Mouse (Mus musculus) megakaryocyte, embryonic 14.5 days (primary cell): Measurements from ENCODE around the gene Cfl2. TPM values are rescaled to one million over a fixed set of nuclear protein-coding genes. Genes with fewer than 3 reads are reported as not detected.
A peak's percentile ranks its signal among the peaks of the same experiment; 100 is the strongest.
"Not testable (repeated sequence)": the region's sequence is repeated elsewhere in the genome, so short reads cannot be mapped to it uniquely, and the experiment has no call there.

Experiments
- H3K27me3 ChIP-seq: replicated peaks from 2 replicates; pipeline ENCODE3; 2012; ENCODE audit warnings: inconsistent platforms
- H3K36me3 ChIP-seq: replicated peaks from 2 replicates; pipeline ENCODE3; 2012; ENCODE audit warnings: low read length, inconsistent platforms, mixed read lengths
- H3K4me1 ChIP-seq: 2 replicates; pipeline ENCODE4 v1.6.1; 2012; ENCODE audit warnings: inconsistent platforms
- H3K4me3 ChIP-seq: replicated peaks from 2 replicates; pipeline ENCODE3; 2012; ENCODE audit warnings: moderate library complexity, mild to moderate bottlenecking, inconsistent platforms
- H3K9me3 ChIP-seq: 2 replicates; pipeline ENCODE4 v1.6.1; 2012; ENCODE audit warnings: inconsistent platforms
- FLI1 ChIP-seq: IDR thresholded peaks from 2 replicates; pipeline ENCODE4 v1.6.1; 2012; ENCODE audit warnings: low read length, inconsistent platforms, mixed read lengths
- GATA1 ChIP-seq: IDR thresholded peaks from 3 replicates; pipeline ENCODE4 v1.6.1; 2012; ENCODE audit warnings: mixed read lengths, low read length, inconsistent platforms, borderline replicate concordance
- polyA plus RNA-seq: library from polyadenylated mRNA; stranded (reverse); fragments of >175 nt; gene quantifications from 2 replicates; pipeline ENCODE4 v1.2.3, GENCODE M21; 2012; ENCODE audit warnings: low replicate concordance; ENCODE audit not compliant: insufficient read depth

The Cfl2 gene
- polyA plus RNA-seq: 2.3 TPM in 1 of 2 replicates, not detected in the other

GRCm38 (mm10) chr12:54862606-54863535 lies at the start of gene Cfl2:
Cfl2 (minus strand) TSS chr12:54862877.
- H3K9me3 ChIP-seq: peaks cover 8% of the 10 kb centered on the region
- no peak for TF ChIP-seq GATA1
- TF ChIP-seq FLI1: no peak
- H3K4me3 ChIP-seq: peak within 1 kb of the TSS; percentile 95
- H3K36me3 ChIP-seq: peaks cover 35% of the 10 kb centered on the region
- H3K27me3 ChIP-seq: no peaks in the 10 kb centered on the region
- H3K4me1 ChIP-seq: peaks cover 17% of the 10 kb centered on the region

DNA sequence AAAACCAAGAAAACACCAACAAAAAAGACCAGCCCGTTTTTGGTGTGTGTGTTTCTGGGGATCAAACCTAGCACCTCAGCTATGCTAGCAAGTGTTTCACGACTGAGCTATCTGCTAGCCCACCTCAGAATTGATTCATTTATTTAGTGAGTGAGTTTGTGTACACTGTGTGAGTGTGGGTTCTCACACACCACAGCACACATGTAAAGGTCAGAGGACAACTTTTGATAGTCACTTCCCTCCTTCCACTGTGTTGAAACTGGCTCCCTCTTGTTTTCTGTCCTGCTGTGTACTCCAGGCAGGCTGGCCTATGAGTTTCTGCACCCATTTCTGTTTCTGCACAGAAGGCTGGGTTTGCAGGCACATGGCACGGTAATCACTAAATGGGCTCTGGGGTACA lies 47.7 kb upstream of the Cfl2 start:
- no peak overlapping the region for H3K4me3 ChIP-seq
- H3K27me3 ChIP-seq: no peaks in the 10 kb centered on the region
- no peaks in the 10 kb centered on the region for H3K9me3 ChIP-seq
- peaks cover 4% of the 10 kb centered on the region; the same call in 1 of the 2 replicates for H3K4me1 ChIP-seq
- peaks cover 96% of the 10 kb centered on the region for H3K36me3 ChIP-seq
- no peak for TF ChIP-seq FLI1
- TF ChIP-seq GATA1: no peak

DNA sequence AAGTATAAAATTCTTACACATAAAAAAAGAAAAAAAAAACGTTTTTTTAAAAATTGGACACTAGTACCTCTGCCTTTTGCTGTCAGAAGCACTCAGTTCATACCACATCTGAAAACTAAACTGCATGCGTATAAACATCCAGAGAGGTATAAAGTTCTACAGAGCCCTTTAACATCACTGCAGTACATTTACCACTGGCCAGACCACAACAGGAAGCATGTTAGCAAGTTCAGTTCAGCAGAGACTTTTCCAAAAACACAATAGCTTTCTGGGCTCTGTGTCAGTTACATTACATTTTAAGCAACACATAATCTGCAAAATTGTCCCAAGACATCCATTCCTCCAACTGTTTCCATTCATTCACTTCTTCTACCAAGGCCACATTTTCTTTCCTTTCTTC lies 29.9 kb upstream of the Cfl2 start:
- peaks cover 54% of the 10 kb centered on the region for H3K36me3 ChIP-seq
- H3K4me3 ChIP-seq, H3K27me3 ChIP-seq, H3K9me3 ChIP-seq, H3K4me1 ChIP-seq: not testable (repeated sequence)

DNA sequence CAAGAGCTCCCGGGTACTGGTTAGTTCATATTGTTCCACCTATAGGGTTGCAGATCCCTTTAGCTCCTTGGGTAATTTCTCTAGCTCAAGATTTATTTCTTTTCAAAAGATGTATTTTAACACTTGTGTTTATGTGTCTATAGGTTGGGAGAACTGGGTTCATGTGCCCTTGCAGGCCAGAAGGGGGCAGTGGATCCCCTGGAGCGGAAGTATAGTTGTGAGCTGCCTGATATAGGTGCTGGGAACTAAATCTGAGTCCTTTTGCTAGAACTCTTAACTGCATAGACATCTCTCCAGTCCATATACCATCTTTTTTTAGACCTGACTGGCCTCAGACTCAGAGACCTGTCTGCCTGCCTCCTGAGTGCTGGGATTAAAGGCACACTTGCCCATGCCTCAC lies 27.7 kb upstream of the Cfl2 start:
- peaks cover 4% of the 10 kb centered on the region; the same call in 1 of the 2 replicates for H3K4me1 ChIP-seq
- peaks cover 36% of the 10 kb centered on the region for H3K36me3 ChIP-seq
- H3K4me3 ChIP-seq: no peak overlapping the region
- no peaks in the 10 kb centered on the region for H3K27me3 ChIP-seq
- 0 out of 2 replicates have a peak, but pooled peaks cover 3% of the 10 kb centered on the region for H3K9me3 ChIP-seq
- TF ChIP-seq FLI1 (no peak), GATA1 (no peak)

DNA sequence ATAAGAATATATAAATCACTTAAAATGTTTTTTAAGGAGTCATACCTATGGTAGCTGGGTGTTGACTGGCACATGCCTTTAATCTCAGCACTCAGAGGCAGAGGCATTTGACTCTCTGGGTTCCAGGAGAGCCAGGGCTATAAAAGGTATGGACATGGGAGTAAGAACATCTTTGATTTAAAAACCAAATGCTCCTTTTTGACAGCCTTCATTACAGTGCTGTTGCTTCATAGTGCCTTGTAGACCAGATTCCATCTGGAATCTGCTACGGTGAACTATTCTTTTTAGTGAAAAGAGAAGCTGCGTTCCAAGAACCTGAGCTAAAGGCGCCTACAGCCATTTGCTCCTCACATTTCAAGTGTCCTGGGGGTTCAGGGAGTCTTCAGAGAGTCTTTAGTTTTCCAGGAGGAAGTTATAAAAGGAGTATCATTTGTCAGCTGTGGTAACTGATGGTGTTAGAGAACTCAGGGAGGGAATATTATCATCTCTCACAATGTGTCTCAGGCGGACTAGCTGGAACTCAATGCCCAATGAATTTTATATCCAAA lies 25.0 kb upstream of the Cfl2 start:
- H3K4me1 ChIP-seq: no peaks in the 10 kb centered on the region
- H3K4me3 ChIP-seq: no peak overlapping the region
- no peak for TF ChIP-seq FLI1
- TF ChIP-seq GATA1: no peak
- peaks cover 12% of the 10 kb centered on the region for H3K9me3 ChIP-seq
- peaks cover 20% of the 10 kb centered on the region for H3K36me3 ChIP-seq
- H3K27me3 ChIP-seq: peaks cover 2% of the 10 kb centered on the region

GRCm38 (mm10) chr12:54879630-54880029 lies 17.0 kb upstream of the Cfl2 start:
- H3K4me3 ChIP-seq: peak overlapping the region; percentile 33
- peaks cover 9% of the 10 kb centered on the region for H3K9me3 ChIP-seq
- no peaks in the 10 kb centered on the region for H3K36me3 ChIP-seq
- peaks cover 20% of the 10 kb centered on the region for H3K4me1 ChIP-seq
- TF ChIP-seq FLI1 (no peak), GATA1 (no peak)
- H3K27me3 ChIP-seq: peaks cover 2% of the 10 kb centered on the region

DNA sequence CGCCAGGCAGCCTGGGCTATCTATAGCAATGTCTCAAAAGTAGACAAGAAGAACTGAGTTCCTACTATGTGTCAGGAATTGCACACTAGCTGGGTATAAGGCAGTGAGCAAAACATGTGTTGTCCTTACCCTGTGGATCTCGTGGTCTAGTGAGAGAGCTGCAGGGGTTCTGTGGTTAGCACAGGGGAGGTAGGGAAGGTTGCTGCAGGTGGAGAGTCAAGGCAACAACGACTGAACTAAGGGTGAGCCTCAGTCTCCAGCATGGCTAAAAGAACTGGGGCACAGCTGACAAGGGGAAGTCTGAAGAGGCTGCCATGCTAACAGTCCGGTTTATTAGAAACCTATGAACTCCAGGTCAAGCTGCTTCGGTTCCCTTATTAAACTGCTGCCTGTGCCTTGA lies 16.5 kb upstream of the Cfl2 start:
- Histone ChIP-seq H3K4me1 (peaks cover 20% of the 10 kb centered on the region), H3K9me3 (peaks cover 6% of the 10 kb centered on the region), H3K4me3 (no peak overlapping the region), H3K36me3 (no peaks in the 10 kb centered on the region), H3K27me3 (no peaks in the 10 kb centered on the region)
- no peak for TF ChIP-seq GATA1
- TF ChIP-seq FLI1: no peak

DNA sequence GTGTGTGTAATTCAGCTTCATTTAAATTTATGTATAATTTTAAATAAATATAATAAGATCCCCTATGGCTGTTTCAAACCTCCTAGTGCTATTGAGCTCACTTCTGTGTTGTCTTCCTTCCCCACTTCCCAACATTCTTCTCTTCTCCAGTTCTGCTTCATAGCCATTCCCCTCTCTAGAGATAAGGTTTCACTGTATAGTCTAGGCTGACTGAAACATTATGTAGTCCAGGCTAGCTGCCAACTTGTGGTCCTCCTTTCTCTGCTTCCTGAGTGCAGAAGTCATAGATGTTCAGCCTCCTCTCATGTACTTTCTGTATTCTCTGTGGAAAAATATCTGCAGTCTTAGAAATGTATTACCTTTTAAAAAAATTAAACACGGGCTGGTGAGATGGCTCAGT lies 15.2 kb upstream of the Cfl2 start:
- TF ChIP-seq FLI1 (no peak), GATA1 (no peak)
- Histone ChIP-seq H3K27me3 (no peaks in the 10 kb centered on the region), H3K4me3 (no peak overlapping the region), H3K36me3 (no peaks in the 10 kb centered on the region), H3K4me1 (peaks cover 20% of the 10 kb centered on the region), H3K9me3 (peaks cover 3% of the 10 kb centered on the region)

DNA sequence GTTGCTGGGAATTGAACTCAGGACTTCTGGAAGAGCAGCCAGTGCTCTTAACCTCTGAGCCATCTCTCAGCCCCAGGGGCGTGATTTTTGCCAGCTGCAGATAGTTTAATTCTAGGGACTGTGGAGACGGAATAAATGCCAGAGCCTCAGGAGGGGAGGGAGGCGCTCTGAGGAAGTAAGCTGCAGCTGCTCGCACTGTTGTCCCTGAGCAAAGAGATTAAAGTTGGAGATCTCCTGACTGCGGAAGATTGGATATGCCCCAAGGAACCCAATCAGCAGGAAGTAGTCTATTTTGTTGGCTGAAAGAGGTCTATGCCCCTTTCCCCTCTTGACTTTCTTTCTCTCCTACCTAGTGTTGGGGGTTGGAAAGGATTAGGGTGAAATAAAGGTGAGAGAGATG lies 14.2 kb upstream of the Cfl2 start:
- peaks cover 20% of the 10 kb centered on the region for H3K4me1 ChIP-seq
- no peak overlapping the region for H3K4me3 ChIP-seq
- H3K36me3 ChIP-seq: no peaks in the 10 kb centered on the region
- no peaks in the 10 kb centered on the region for H3K27me3 ChIP-seq
- no peaks in the 10 kb centered on the region for H3K9me3 ChIP-seq
- no peak for TF ChIP-seq GATA1
- TF ChIP-seq FLI1: no peak

DNA sequence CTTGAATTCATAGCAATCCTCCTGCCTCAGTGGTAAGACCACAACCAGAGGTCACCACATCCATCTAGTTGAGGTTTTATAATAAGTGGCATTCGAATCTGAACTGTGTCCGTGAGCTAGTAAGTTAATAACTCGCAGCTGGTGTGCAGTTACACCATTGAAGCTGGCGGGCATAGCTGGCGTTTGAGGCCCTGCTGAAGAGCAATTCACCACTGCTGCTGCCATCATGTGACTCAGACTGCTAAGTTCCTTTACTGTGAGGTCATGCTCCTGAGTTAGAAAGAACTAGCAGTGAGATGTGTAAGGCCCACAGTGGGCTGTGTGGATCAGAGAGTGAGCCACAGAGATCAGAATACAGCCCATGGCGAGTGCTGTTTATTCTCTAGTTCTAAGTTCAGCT lies 12.0 kb upstream of the Cfl2 start:
- peaks cover 16% of the 10 kb centered on the region for H3K4me1 ChIP-seq
- no peaks in the 10 kb centered on the region for H3K9me3 ChIP-seq
- no peak overlapping the region for H3K4me3 ChIP-seq
- no peaks in the 10 kb centered on the region for H3K36me3 ChIP-seq
- no peaks in the 10 kb centered on the region for H3K27me3 ChIP-seq
- TF ChIP-seq FLI1: no peak
- no peak for TF ChIP-seq GATA1
